Mouse (Mus musculus) G1E (cell line): ENCODE results near the gene D430041D05Rik.

Experiments used
- CTCF ChIP-seq: IDR thresholded peaks from 2 replicates; pipeline ENCODE4 v1.5.1; 2012; ENCODE audit warnings: low read depth, low read length, inconsistent platforms, mixed read lengths
- TAL1 ChIP-seq: conservative IDR thresholded peaks from 2 replicates; pipeline ENCODE4 v1.6.1; 2012; ENCODE audit warnings: low read depth, low read length, inconsistent platforms, mixed read lengths

DNA sequence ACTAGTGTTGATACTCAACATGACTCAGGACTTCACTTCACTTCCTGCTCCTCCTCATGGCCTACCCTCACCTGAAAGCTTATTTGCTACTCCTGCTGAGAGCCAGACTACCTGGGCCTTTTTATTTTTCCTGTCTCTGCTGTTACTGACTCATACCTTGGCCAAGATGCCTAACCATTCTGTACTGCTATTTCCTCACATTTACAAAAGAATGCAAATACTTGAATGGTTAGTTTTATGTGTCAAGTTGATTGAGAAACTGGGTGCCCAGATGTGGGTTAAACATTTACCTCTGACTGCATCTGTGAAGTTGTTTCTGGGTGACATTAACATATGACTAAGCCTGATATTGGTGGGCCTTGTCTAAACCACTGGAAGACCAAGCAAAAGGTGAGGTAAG, 56.7 kb downstream of the D430041D05Rik start:
- TF ChIP-seq CTCF (no peak), TAL1 (no peak)
